Mouse (Mus musculus): ENCODE data around the gene March5.

GRCm38 (mm10) chr19:37239096-37239495, 31.8 kb downstream of the March5 start:
- no peak for TF ChIP-seq GATA1 (IDR thresholded peaks at IDR 0.05; ENCODE audit: low read length)
- no peak for TF ChIP-seq TAL1 (IDR thresholded peaks at IDR 0.05; ENCODE audit: low read length)

Measured in erythroblast, embryonic 14.5 days (primary cell).